Mouse (Mus musculus) hindbrain, embryonic 14.5 days (tissue): ENCODE measurements around the gene 4930556J24Rik. TPM values are rescaled to one million over a fixed set of nuclear protein-coding genes. Genes with fewer than 3 reads are reported as not detected.
"Not testable (repeated sequence)": the region's sequence is repeated elsewhere in the genome, so short reads cannot be mapped to it uniquely, and the experiment has no call there.

Experiments
- ATAC-seq: fragments of 200-750 bp; cut with Nextera tagmentation; 2 replicates; pipeline ENCODE4 v1.8.0; 2017; ENCODE audit warnings: moderate number of reproducible peaks, mild to moderate bottlenecking, moderate TSS enrichment, moderate library complexity; ENCODE audit not compliant: low FRiP score
- DNase-seq: peaks from one replicate; pipeline ENCODE4 v3.0.0-alpha.2; 2015; ENCODE audit warnings: low spot score
- H3K27ac ChIP-seq: fragments of 300-500 bp; sonication (generic); 2 replicates; pipeline ENCODE4 v1.5.1; 2014; ENCODE audit warnings: mild to moderate bottlenecking, moderate library complexity
- H3K27me3 ChIP-seq: fragments of 300-500 bp; sonication (generic); 2 replicates; pipeline ENCODE4 v1.6.1; 2014; ENCODE audit warnings: mild to moderate bottlenecking, low read length, mixed read lengths; ENCODE audit not compliant: control insufficient read depth, insufficient read depth
- H3K36me3 ChIP-seq: fragments of 300-500 bp; sonication (generic); replicated peaks from 2 replicates; pipeline ENCODE4 v1.6.1; 2014; ENCODE audit not compliant: control insufficient read depth, insufficient read depth
- H3K4me1 ChIP-seq: fragments of 300-500 bp; sonication (generic); replicated peaks from 2 replicates; pipeline ENCODE4 v1.6.1; 2014; ENCODE audit warnings: antibody characterized with exemption, low read length, mixed read lengths; ENCODE audit not compliant: control insufficient read depth, insufficient read depth
- H3K4me2 ChIP-seq: fragments of 300-500 bp; sonication (generic); replicated peaks from 2 replicates; pipeline ENCODE4 v1.6.1; 2014; ENCODE audit warnings: mild to moderate bottlenecking, moderate library complexity
- H3K4me3 ChIP-seq: fragments of 300-500 bp; sonication (generic); replicated peaks from 2 replicates; pipeline ENCODE4 v1.5.1; 2014; ENCODE audit warnings: mild to moderate bottlenecking, low read length
- H3K9ac ChIP-seq: fragments of 300-500 bp; sonication (generic); 2 replicates; pipeline ENCODE4 v1.6.1; 2014
- H3K9me3 ChIP-seq: fragments of 300-500 bp; sonication (generic); 2 replicates; pipeline ENCODE4 v1.6.1; 2016; ENCODE audit warnings: low read length; ENCODE audit not compliant: control insufficient read depth
- WGBS: fragments of 180-500 bp; shearing (Covaris S2); extraction: QIAGEN DNeasy Blood & Tissue Kit; methylation state at CpG from one replicate; pipeline ENCODE4 v1.1.7; 2014; 5-methylcytosine and 5-hydroxymethylcytosine counted together
- polyA plus RNA-seq: library from polyadenylated mRNA; unstranded; fragments of >200 nt; fragmentation: Nextera tagmentation; extraction: Ambion mirVana; gene quantifications from 2 replicates; pipeline ENCODE4 v1.2.1, GENCODE M21; 2014

The 4930556J24Rik gene
- polyA plus RNA-seq, 1 experiment from 2014 or later, result 0.23 TPM

DNA sequence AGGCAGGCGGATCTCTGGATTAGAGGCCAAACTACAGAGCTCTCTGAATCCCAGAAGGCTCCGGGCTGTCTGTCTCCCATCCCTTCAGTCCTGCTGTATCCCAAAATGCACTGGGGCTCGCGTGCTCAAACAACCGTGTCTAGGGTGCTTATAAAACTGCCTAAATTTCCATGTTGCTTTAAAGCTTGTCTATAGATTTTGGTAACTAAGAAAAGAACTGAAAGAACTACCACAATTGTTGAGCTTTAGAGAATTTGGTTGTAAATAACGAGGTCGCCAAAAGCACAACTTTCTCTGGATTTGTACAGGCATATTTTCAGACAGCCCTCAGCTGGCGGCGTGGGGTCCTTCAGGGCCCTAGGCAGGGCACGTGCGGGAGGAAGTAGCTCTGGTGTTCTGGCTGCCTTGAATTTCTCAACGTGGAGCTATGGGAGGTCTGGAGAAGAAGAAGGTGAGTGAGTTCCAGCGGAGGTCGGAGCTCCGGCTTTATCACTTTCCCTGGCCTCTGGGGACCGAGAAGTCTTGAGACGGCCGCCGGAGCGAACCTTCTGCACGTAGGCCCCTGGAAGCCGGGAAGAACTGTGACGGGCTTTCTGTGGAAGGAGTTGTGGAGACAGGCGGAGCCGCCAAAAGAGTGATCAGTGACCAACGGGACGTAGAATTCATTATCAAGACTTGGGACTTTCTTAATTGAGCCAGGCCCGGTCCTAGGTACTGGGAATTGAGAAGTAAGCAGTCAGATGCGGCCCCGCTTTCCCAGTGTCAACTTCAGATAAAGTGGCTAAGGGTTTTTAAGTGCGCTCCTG lies 12.8 kb downstream of the 4930556J24Rik start, which contains the start of gene Pes1:
Gene Pes1 (plus strand): TSS at position 366 of the 806 bp plus-strand sequence.
- Histone ChIP-seq H3K4me3 (peak within 1 kb of the TSS; percentile 75), H3K4me2 (peak within 1 kb of the TSS; percentile 93), H3K27me3 (no peaks in the 10 kb centered on the region), H3K9ac (peak within 1 kb of the TSS; percentile 61), H3K9me3 (no peaks in the 10 kb centered on the region), H3K4me1 (peaks cover 8% of the 10 kb centered on the region), H3K27ac (peak within 1 kb of the TSS; percentile 5), H3K36me3 (peaks cover 7% of the 10 kb centered on the region; the same call in 1 of the 2 replicates)
- peak; percentile 97 for ATAC-seq
- under 1% methylated on average over 31 of the region's 31 CpGs for WGBS
- DNase-seq, result peak; percentile 93

DNA sequence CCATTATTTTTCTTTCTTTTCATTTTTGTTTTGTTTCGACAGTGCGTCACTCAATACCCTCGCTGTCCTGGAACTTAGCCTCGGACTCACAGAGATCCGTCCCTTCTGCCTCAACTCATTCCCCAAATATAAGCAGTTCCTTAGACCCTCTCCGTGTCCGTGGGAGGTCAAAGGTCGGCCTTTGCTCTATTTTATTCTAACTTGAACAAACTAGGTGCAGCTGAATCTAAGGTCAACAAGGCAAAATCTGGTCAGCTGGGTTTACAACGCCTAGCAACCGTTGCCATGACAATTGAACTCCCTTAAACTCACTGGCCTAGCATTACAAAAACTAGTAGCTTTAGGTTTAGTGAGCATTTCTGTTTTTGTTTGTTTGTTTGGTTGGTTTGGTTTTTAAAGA lies 13.4 kb downstream of the 4930556J24Rik start:
- peaks cover 8% of the 10 kb centered on the region for H3K4me1 ChIP-seq
- H3K27me3 ChIP-seq, result no peaks in the 10 kb centered on the region
- H3K9ac ChIP-seq, result no peak overlapping the region; the same call in 1 of the 2 replicates
- peak overlapping the region; percentile 5; the same call in 1 of the 2 replicates for H3K27ac ChIP-seq
- H3K4me2 ChIP-seq, result peak overlapping the region; percentile 93
- H3K36me3 ChIP-seq, result 0 out of 2 replicates have a peak, but pooled peaks cover under 1% of the 10 kb centered on the region
- 72% methylated on average over 10 of the region's 10 CpGs for WGBS
- H3K9me3 ChIP-seq, result no peaks in the 10 kb centered on the region
- H3K4me3 ChIP-seq, result peak overlapping the region; percentile 75
- DNase-seq (no peak), ATAC-seq (peak; percentile 29; the same call in 1 of the 2 replicates)

DNA sequence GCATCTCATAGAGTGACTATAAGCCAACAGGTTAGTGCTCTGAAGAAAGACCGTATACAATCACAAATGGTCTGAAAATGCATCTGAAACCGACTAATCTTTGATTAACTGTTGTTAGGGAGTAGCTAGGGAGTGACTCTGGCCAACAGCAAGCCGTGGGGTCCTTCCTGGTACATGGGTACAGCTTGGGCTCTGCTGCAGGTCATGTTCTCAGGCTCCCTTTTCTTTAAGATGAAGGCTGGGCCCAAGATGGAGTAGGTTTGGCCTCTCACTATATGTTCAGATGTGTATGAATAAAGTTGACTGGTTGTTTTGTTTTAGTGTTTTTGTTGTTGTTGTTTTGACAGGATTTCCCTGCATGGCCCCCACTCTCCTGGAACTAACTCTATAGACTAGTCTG lies 14.8 kb downstream of the 4930556J24Rik start:
- WGBS, result 70% methylated on average over 3 of the region's 3 CpGs
- DNase-seq (no peak), ATAC-seq (no peak)
- Histone ChIP-seq H3K9ac (no peak overlapping the region), H3K9me3 (no peaks in the 10 kb centered on the region), H3K27me3 (no peaks in the 10 kb centered on the region), H3K27ac (no peak overlapping the region), H3K4me1 (peaks cover 8% of the 10 kb centered on the region), H3K4me2 (no peak overlapping the region), H3K4me3 (no peak overlapping the region), H3K36me3 (no peaks in the 10 kb centered on the region)

DNA sequence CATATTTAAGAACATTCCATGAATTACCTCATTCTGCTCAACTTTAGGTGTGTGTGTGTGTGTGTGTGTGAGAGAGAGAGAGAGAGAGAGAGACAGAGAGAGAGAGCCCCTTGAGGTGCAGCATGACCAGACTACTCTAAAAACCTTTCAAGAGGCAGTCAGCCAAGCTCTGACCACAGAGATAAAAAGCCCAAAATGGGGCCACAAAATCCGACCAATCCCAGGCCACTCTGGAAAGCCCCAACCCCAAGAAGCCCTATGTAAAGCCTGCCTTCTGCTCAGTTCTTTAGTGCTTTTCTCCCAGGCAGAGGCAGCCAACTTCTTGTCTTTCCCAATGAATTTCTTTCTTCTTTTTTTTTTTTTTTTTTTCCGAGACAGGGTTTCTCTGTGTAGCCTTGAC lies 15.7 kb downstream of the 4930556J24Rik start:
- Histone ChIP-seq H3K36me3 (no peaks in the 10 kb centered on the region), H3K4me1 (peaks cover 8% of the 10 kb centered on the region), H3K27ac (no peak overlapping the region), H3K27me3 (no peaks in the 10 kb centered on the region), H3K9me3 (no peaks in the 10 kb centered on the region), H3K4me3 (no peak overlapping the region), H3K9ac (no peak overlapping the region), H3K4me2 (no peak overlapping the region)
- WGBS, result 37% methylated on average over 1 of the region's 2 CpGs
- DNase-seq (no peak), ATAC-seq (no peak)

DNA sequence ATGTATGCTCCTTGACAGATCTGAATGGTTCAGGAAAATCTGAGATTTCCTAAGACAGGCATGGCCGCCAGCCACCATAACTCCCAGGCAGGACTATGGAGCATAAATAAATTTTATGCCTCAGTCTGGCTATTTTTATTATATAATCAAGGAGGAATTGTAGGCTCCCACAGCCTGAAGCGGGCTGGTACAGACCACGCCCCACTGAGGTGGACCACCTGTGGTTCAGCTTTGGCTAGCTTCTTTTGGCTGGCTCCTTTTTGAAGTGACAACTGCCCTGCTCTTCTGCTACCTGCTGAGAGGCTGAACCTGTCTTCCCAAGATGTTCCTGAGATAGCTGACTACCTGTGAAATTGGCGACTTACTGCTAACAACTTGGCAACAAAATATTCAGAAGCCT lies 21.2 kb downstream of the 4930556J24Rik start:
- WGBS, result 77% methylated on average over 4 of the region's 4 CpGs

DNA sequence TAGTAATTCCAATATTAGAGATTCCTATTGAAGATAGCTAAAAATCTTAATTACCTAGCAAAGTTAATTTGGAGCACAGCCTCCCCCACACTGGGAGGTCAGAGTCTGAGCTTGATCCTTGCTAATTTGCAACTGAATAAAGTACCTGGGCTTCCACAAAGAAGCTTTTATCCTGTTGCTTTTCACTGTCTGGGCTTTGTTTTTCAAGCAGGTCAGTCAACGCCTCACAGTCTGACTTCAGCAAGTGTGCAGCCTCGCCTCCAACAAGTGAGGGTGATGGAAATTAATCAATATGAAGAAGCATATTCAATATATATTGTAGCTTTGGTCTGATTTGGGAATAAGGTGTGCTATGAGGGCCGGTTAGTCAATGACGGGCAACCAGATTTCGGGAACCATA lies 21.7 kb downstream of the 4930556J24Rik start:
- H3K9me3 ChIP-seq, DNase-seq, H3K36me3 ChIP-seq, H3K4me2 ChIP-seq, H3K27ac ChIP-seq, ATAC-seq, H3K4me3 ChIP-seq, H3K4me1 ChIP-seq, H3K27me3 ChIP-seq, H3K9ac ChIP-seq: not testable (repeated sequence)
- WGBS, result 79% methylated on average over 5 of the region's 5 CpGs

More for the DNA sequence above, 21.2 kb downstream of the 4930556J24Rik start:
- H3K4me2 ChIP-seq, H3K4me3 ChIP-seq, ATAC-seq, H3K9ac ChIP-seq, H3K9me3 ChIP-seq, H3K27me3 ChIP-seq, H3K36me3 ChIP-seq, H3K4me1 ChIP-seq, H3K27ac ChIP-seq, DNase-seq: not testable (repeated sequence)

DNA sequence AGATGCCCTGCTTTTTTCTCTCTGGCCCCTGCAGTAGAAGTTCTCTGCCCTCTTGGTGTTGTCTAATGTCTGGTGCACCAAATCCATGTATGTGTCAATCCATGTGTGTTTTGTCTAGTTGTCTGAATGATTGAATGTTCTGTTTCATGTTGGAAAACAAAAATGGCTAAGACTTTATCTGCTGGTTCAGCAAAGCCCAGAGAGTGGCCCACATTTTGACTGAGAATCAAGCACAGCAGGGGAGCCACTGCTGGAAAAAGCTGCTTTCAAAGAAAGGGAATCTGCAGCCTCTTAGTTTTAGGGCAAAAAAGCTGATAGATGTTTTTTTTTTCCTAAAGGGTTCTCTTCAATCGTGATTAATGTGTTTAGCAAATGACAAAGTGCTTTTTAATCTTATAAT lies 30.2 kb downstream of the 4930556J24Rik start:
- H3K9ac ChIP-seq, result no peak overlapping the region
- no peaks in the 10 kb centered on the region for H3K4me1 ChIP-seq
- no peak overlapping the region for H3K27ac ChIP-seq
- no peak overlapping the region for H3K4me3 ChIP-seq
- ATAC-seq (no peak), DNase-seq (no peak)
- H3K4me2 ChIP-seq, result no peak overlapping the region
- H3K27me3 ChIP-seq, result no peaks in the 10 kb centered on the region
- H3K36me3 ChIP-seq, result no peaks in the 10 kb centered on the region
- H3K9me3 ChIP-seq, result no peaks in the 10 kb centered on the region
- 14% methylated on average over 1 of the region's 1 CpGs for WGBS

DNA sequence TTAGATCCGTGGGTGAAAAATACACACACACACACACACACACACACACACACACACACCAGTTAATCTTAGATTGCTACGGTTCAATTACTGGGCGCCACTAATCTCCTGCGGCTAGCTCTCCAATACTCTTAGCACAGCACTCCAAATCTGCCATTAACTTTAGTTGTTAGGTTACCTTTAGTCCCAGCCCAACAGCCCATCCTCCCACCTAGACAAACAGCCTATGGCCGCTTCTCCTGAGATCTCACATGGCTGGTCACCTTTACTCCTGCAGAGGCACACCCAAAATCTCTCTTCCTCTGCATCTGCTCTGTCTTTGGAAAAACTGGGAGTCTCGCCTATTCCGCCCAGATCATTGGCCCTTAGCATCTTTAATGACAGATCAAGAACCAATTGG lies 35.2 kb downstream of the 4930556J24Rik start:
- Histone ChIP-seq H3K9me3 (no peaks in the 10 kb centered on the region), H3K4me3 (no peak overlapping the region), H3K4me2 (no peak overlapping the region), H3K9ac (no peak overlapping the region), H3K27me3 (no peaks in the 10 kb centered on the region), H3K27ac (no peak overlapping the region), H3K4me1 (no peaks in the 10 kb centered on the region), H3K36me3 (no peaks in the 10 kb centered on the region)
- DNase-seq (no peak), ATAC-seq (no peak)
- 86% methylated on average over 7 of the region's 7 CpGs for WGBS

DNA sequence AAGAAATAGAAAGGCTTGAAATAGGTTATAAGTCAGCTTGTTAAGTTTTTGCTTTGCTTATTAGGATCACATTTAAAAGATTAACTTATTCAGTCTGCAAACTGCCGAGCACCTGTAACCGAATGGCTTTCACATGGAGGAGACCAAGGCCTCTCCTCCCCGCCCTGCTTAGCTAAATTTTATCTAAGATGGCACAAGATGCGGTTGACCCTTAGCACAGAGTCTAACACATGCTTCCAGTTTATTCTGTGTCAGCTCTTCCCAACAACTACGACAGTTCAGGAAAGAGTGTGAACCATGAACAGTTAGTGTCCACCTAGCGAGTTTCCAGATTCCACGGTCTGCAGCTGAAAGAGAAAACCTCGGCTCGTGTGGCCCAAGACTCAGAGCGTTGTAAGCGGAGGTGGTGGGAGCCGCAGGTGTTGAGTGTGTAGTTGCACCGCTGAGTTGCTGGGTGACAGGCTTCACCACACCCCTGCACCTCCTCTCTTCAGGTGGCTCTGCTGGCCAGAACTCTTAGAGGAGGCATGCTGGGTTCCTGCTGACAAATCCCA lies 39.2 kb downstream of the 4930556J24Rik start:
- Histone ChIP-seq H3K36me3 (no peaks in the 10 kb centered on the region), H3K27me3 (no peaks in the 10 kb centered on the region), H3K9ac (no peak overlapping the region), H3K4me2 (no peak overlapping the region), H3K27ac (no peak overlapping the region), H3K4me1 (no peaks in the 10 kb centered on the region), H3K4me3 (no peak overlapping the region), H3K9me3 (no peaks in the 10 kb centered on the region)
- no peak for DNase-seq
- 82% methylated on average over 13 of the region's 13 CpGs for WGBS
- no peak for ATAC-seq
